Mouse (Mus musculus) heart, adult 11 months (tissue): ENCODE data around the gene Lsm8.
"Not testable (repeated sequence)": the region's sequence is repeated elsewhere in the genome, so short reads cannot be mapped to it uniquely, and the experiment has no call there.

Experiments used
- DNase-seq: peaks from one replicate; pipeline ENCODE4 v3.0.0; 2022

Lsm8 gene

DNA sequence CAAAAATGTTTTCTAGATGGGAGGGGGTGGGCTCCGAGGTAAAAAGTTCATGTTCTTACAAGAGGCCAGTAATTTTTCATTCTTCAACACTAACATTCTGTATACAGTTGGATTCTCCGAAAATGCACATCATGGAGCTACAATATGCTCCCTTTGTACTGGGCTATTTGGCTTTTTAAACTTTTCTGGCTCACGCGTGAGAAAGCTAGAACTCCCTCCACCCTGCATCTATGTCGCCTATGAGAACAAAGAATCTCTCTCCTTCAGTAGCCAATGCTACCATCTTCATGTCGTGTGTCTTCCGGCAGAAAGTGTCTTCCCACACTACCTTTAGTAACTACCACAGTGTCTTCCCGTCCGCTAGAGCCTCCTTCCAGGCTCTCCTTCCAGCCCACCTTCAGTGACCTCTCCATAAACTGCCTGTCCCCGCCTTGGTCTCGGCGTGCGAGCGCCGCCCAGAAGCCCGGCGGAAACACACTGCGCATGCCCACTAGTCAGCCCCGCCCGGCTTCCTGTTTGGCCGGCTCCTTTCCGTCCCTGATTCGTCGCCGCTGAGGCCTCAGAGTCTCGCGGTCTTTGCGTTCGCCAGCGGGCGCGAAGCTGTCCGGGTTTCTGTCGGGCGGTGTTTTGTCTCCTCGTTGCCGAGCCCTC, at the start of gene Lsm8:
Gene Lsm8, plus strand, starts transcription at position 529 of the 651 bp plus-strand sequence.
- peak; percentile 100 for DNase-seq

DNA sequence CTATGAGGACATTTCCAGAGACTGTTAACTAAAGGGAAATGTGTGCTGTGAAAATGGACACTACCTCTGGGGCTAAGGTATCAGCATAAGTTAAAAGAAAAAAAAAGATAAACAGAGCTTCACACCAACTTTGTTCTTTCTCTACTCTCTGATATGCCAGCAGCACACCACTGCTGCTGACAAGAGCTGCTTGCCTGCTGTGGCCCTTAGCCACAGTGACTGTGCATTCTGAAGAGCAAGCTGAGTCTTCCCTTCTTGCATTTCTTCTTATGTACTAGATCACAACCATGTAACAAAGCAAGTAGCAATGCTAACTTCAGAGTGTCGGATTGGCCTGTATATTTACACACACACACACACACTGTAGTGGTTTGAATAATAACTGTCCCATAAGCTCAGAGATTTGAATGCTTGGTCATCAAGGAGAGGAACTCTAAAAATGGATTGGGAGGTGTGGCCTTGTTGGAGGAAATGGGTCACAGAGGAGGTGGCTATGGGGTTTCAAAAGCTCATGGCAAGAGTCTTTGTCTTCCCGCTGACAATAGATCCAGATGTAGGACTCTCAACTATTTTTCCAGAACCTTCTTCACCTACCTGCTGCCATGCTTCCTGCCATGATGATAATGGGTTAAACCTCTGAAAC, 47.4 kb upstream of the Lsm8 start:
- DNase-seq, result no peak

DNA sequence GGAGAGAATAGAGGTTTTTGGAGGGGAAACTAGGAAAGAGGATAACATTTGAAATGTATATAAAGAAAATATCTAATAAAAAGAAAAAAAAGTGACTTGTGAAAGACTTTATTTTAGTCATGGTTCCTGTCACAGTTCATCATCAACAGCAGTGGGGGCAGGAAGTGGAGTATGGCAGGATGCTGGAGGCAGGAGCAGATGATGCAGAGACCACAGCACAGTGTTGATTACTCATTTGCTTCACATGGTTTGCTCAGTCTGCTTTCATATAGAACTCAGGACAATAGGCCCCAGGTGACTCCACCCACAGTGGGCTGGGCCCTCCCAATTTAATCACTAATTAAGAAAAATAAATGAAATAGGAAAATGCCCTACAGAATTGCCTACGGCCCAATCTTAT, 35.8 kb upstream of the Lsm8 start:
- DNase-seq, result no peak

DNA sequence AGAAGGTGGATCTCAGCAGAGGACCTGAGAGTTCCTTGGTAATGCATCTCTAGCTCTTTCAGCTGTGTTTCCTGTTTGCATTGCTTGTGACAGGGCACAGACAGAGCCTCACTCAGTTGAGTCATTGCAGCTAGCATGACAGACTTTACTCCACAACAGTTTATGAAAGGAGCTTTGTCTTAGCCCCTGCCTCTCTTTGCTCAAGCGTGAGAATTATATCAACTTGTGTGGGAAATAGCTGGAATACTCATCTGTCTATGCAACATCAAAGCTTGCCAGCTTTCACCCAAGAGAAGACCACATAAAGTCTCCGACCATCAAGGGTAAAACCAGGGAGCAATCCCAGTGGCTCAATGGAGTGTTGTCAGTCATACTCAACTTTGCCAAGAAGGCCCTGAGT, 32.8 kb upstream of the Lsm8 start:
- peak; percentile 76 for DNase-seq

DNA sequence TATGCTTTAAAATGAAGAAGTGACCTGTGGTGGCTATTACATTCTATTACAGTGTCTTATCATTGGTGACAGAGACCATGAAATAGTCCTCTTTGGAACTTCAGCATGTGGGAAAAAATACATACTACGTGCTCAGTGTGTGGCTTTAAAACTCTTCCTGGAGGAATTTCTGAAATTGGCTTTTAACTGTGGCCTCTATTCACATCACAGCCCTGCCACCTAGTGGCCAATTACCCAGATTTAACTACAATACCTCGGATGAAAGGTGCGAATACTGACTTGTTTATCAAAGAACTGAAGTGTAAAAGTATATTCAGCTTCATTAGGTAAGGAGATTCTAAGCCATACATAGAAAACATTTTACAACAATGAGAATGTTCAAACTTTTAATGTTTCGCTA, 29.0 kb upstream of the Lsm8 start:
- DNase-seq, result no peak

DNA sequence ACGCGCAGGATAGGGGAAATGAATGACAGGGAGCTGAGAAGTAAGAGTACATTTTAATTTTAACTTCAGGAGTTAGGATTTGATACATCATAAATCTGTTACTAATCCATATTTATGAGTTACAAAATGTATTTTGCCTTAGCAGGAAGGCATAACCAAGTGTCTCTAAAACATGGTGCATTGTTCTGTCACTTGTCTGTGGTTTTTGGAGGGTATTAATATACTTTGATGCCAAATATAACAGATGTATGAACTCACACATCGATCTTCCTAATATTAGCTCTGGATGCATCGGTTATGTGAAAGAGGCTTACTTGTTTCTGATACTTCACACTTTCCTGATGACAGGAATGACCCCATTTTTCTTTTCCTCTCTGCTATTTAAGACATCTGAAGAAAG, 28.1 kb upstream of the Lsm8 start:
- no peak for DNase-seq

DNA sequence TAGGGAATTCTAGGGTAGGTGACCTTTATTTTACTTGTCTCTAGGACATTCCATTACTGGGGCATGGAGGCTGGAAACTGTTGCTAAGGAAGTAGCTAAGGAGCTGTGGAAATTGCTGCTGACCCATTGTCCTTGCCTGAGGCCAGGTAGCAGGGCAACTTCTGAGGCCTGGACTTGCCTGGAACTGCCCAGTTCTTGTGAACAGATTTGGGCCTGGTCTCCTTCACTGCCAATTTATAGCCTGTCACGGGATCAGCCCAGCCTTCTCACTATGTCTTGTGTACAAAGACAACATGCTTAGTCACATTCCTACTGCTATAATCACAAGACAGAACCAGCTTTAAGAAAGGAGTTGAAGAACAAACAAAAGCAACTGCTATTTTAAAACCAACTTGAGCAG, 25.6 kb upstream of the Lsm8 start:
- no peak for DNase-seq

DNA sequence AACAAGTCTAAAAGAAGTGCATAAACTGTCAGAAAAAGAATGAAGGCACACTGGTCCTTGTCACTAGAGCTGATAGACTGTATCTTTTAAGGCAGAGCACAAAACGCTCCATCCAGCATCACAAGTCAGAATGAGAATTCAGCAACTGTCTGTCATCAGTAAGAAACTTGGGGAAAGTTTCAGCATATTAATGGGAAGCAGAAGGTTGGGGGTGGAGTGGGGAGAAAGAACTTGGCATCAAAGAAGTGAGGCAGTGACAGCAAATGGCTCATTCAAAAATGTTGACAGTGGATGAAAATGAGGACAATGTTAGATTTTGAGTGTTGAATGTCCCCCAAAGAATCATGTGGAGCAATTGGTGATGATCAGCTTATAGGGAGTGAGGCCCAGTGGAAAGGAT, 15.4 kb upstream of the Lsm8 start:
- no peak for DNase-seq

DNA sequence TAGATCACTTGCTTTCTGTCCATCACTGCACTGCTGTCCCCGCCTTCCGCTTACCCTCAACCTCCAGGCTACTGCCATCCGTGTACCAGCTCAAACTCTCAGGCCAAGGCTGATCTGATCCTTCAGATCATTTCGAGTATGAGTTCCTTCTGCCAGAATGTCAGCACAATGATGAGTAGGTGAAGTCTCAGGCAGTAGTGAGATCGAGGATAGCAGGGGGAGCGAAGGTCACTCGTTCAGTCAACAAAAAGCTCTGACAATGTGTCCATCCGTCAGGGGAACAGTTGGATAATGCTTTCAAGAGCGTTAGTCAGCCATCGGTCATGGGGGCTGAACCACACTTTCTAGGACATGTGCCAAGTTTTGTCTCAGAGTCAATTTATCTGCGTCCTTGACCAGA, 3.9 kb upstream of the Lsm8 start:
- not testable (repeated sequence) for DNase-seq

DNA sequence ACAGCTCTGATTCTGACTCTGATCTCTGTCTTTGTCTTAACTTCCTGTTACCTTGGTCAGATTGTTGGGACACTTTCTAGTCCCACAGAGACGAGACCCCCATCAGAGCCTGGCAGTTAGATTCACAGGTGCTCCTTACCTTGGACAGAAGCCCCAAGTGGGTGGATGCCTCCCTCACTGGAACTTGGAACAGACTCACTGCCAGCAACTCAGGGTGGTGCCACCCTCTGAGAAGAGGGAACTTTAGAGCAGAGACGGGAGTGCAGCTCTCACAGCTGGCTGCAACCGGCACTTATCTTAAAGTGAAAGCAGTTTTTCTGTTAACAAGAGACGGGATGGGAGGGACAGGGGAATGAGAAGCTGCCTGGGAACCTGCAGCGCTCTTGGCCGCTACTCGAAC, 2.8 kb upstream of the Lsm8 start:
- DNase-seq, result peak; percentile 92

DNA sequence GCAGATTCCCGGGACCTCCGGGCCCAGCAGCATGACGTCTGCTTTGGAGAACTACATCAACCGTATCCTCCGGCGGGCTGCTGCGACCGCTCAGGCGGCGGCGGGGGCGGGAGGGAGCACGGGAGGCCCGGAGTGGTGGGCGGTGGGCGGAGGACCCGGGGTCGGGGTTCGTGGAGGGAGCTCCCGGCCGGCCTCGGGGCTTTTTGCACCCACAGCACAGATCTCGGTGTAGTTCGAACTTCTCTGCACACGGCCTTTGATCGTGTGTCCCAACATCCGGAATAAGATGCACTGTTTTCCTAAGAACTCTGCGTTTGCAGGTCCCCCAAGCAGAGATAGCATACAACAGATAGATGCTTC, 303 bp downstream of the Lsm8 start:
- no peak for DNase-seq

DNA sequence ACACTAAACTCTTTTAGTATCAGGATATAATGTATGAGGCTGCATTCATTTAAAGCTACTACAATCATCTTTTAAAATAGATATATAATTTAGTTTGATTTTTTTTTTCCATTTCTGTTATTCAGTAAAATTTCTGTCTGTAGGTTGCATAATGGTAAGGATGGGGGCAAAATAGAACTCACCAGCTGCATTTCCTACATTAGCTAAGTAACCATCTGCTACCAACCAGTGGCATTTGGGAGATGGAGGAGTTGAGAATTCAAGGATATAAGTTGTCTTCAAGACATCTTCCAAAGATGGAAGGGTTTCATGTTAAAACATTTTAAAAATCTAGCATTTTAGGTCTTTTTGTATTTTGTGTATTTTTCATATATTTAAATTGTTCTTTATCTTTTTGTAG, 6.9 kb downstream of the Lsm8 start:
- DNase-seq, result no peak

DNA sequence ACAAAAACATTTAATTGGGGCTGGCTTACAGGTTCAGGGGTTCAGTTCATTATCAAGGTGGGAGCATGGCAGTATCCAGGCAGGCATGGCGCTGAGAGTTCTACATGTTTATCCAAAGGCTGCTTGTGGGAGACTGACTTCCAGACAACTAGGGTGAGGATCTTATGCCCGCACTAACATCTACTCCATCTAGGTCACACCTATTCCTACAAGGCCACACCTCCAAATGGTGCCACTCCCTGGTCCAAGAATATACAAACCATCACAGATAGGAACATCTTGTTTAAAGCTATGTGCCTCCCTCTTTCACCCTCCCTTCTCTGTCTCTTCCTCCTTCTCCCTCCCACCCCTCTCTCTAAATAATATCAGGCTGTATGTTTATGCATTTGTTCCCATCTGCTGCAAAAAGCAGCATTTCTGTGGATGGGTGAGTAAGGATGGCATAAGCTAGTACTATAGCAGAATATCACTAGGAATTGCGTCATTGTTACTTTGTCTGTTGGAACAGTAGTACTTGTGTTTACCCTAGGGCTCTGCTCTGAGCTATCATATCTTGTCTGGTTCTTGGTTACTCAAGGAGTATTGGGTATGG, 8.2 kb downstream of the Lsm8 start:
- no peak for DNase-seq

DNA sequence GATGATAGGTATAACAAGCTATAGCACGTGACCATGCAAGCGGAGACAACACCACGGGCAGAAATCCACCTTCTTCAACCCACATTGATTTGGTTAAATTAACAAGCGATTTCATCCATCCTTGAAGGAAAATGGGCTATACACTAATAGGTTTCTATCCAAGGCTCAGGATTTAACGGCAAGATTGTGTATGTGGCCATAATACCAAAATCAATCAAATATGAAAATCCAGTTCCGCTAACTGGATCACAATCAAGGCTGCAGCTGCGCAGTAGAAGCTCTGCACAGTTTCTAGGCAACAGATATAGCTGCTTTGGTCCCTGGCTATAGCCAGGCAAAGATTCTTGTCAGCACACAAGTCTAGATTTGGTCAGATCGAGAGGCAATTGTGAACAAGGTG, 17.6 kb downstream of the Lsm8 start, which contains the start of gene Ankrd7:
Gene Ankrd7, plus strand, starts transcription at position 301 of the 400 bp plus-strand sequence.
- no peak for DNase-seq

DNA sequence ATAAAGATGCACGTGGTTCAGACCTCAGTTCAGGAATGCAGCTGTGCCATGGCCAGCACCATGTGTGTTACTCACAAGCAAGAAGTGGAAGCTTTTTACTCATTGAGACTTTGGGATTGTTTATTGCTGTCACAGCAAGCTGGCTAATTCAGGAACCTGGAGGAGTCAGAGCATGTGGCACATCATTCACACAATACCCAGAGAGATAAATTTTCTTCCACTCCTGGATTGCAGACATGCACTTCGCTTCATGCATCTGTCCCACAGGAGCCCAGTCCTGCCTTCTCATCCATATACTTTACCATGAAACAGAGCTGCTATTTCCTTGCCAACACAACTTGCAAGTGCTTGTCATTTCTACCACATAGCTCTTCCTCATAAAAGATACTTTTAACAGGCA, 40.7 kb downstream of the Lsm8 start:
- DNase-seq, result no peak

DNA sequence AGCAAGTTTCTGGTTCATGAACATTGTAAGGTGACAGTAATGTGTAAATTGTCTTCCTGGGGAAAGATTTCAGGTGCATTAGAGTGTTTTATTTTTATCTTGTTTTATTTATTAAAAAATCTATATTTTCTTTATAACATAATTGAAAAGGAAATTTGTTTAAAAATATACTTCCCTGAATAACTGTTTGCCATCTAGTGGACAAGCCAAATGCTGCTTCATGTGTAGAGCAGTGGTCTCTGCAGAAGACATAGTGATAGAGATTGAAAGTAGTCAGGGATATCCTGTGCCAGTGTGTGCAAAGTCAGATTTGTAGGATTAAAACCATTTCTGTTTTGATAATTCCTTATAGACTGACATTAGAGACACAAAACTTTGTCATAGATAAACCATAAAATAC, 45.8 kb downstream of the Lsm8 start:
- DNase-seq, result no peak
